Mouse (Mus musculus): Measurements from ENCODE around the gene Cln3.

- no peak for TF ChIP-seq CTCF (IDR thresholded peaks at IDR 0.05)
- no peak for TF ChIP-seq POLR2A (IDR thresholded peaks at IDR 0.05; ENCODE audit: insufficient read depth, low read depth, low read length)
- no peak for TF ChIP-seq EP300 (IDR thresholded peaks at IDR 0.05; ENCODE audit: insufficient read depth, low read depth, low read length)
Measured at GRCm38 (mm10) chr7:126586839-126587238, 1.2 kb upstream of the Cln3 start.

Measured in heart, adult 2 months (tissue).